Mouse (Mus musculus): ENCODE measurements around the gene Cstad.

Cstad gene

DNA sequence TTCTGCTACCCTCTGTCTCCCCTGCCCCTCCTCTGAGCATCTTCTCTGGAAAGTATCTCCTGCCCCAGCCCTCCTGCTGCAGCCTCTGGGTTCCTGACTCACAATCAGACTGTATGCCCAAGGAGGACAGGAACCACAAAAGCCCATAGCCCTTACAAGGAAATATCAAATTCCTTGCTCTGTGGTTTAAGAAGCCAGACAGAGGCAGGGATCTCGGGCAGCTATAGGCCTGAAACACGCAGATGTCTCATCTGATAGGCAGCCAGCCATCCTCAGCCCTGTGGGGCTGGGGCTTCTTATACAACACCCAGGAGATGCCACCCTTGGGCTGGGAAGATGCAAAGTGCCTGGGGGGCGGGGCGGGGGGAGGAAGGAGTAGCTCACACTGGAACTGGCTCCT, 956 bp downstream of the Cstad start:
- no peak for DNase-seq (ENCODE audit: low spot score)

DNA sequence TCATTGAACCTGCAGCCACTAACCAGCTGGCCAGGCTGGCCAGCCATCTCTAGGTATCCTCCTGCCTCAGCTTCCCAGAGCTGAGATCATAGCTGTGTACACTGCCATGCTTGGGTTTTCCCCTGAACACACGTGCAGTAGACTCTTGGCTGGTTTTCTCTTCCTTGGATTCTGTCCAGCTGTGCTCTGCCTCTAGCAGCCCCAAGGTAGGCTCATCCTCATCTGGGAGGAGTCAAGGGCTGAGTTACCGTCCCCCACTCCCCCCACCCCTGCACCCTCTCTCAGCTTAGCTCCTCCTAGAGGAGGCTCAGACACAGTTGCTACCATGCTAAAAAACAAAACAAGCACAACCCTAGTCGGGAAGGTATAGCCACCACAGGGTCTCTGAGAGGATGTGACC, 4.8 kb downstream of the Cstad start:
- DNase-seq (ENCODE audit: low spot score) = no peak

DNA sequence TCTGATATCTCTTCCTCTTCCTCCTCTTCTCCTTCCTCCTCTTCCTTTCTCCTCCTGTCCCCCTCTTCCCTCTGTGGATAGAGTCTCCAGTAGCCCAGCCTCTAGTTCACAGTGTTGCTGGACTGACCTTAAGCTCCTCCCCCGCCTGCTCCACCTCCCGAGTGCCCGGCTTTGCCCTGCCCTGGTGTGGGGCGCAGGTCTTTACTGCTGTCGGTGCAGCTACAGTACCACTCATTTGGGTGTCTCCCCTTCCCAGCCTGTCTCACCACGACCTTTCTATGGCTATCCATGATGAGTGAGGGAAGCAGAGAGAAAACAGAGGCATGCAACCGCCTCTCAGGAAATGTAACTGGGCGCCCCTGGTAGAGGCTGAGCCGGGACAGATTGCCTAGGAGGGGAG, 5.5 kb downstream of the Cstad start:
- DNase-seq (ENCODE audit: low spot score) = no peak

DNA sequence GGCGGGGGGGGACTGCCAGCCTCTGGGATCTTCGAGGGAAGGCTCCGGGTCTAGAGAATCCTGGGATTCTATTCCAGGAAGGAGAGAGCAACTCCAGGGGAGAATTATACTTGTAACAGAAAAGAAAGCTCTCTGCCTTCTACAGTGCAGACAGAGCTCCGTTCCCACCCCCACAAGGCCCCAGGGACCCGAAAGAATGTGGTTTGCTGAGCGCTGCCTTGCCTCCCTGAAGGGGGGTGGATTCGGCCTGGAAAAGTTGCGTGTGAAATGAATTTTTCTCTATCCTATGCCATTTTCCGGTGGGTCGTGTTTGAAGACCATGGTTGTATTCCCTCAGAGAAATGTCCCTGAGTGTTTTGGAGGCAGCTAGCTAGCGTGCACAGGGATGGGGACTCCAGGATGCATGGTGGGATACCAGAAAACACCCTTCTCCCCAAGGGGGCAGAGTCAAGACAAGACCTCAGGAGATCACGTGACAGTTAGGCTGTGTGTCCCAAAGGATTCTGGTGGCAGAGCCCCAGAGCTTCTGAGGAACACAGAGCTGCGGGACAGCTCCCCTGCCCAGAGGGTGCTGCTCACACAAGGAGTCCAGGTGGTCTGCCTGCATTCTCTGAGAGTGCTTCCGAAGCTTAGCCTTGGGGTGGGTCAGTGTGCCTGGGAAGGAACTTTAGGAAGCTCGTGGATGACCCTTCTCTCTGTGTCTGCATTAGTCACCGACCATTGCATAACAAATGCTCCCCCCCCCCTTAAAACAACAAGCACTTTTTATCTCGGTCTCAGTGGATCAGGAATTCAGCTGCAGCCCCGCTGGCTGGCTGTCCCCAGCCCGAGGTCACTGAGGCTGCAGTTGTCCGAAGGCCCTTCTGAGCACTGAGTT, 6.4 kb downstream of the Cstad start:
- no peak for DNase-seq (ENCODE audit: low spot score)

DNA sequence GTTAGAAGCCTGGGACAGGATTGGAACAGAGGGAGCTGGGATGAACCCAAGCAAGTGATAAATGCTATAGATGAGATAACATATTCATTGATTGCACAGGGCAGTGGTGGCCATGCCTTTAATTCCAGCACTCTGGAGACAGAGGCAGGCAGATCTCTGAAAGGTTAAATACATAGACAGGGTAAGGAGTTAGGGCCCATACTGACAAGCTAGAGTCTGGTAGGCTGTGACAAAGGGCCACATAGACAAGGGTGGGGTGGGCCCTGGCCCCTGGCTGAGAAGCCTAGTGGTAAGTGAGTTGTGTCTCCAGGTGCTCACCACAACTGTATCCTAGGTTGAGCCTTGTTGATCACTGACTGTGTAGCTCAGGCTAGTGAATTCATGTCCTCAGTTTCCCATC, 7.6 kb downstream of the Cstad start:
- DNase-seq (ENCODE audit: low spot score) = no peak

DNA sequence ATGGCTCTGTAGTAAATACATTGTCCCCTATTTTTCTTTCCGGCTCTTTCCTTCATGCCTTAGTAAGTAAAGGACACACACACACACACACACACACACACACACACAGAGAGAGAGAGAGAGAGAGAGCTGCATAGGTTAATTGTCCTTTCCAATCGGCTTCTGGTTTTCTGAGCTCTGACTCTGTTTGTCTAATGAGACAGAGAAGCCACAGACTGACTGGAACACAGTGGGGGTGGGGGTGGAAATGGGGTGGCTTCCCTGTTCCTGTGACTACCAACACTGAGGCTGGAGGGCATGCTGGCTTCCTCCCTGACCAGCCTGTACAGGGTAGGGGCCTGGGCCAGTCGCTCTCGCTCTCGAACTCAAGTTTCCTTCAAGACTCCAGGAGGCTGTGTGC, 8.9 kb downstream of the Cstad start:
- no peak for DNase-seq (ENCODE audit: low spot score)

DNA sequence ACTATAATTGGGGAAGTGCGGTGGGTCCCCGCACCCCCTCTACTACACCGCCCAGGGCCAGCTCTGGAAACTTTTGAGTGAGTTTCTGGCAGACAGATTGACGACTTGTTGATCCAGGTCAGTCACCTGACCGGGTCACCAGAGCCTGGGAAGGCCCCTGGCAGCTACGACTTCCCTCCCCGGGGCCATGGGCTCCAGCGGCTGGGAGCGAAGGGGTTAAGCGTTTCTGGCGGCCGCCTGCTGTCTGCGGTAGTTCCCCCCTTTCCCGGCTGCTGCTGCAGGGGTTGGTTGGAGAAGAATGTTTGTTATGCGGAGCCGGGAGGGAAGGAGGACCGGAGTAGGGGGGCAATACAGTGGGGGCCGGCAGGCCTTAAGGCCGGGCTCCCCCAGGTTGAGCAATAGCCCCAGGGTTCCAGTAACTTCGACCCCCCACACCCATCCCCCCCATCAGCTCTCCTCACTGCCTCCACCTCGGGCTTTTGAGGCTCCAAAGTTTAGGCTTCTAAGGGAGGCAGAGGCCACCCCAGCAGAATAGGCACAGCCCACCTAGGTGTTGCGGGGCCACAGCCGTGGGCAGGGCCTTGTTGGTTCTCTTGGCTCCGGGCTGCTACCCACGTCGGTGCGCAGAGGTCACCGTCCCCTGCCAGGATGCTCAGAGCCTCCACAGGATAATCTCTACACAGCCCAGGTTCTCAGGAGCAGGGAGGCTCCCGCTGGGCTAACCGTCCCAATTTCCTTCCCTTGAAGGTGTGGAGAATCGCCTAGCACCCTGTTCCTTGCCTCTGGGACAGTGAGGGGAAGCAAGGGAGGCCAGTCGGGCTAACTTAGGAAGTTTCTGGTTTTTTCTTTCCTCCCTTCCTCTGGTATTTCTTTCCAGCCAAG, 10.3 kb downstream of the Cstad start:
- DNase-seq (ENCODE audit: low spot score) = peak; percentile 50

DNA sequence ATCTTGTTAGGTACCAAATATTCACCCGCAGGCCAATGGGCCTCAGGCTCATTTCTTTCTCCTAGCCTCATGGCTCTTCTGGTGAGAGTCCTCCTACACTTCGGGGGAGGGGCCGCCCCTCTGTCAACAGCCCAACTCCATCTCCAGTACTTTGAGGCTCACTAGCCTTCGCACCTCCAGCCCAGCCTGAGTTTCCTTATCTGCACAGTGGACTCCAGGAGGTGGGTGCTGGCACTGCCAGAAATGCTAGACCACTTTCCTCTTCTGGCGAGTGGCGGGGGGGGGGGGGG, 10.9 kb downstream of the Cstad start:
- DNase-seq (ENCODE audit: low spot score) = no peak

DNA sequence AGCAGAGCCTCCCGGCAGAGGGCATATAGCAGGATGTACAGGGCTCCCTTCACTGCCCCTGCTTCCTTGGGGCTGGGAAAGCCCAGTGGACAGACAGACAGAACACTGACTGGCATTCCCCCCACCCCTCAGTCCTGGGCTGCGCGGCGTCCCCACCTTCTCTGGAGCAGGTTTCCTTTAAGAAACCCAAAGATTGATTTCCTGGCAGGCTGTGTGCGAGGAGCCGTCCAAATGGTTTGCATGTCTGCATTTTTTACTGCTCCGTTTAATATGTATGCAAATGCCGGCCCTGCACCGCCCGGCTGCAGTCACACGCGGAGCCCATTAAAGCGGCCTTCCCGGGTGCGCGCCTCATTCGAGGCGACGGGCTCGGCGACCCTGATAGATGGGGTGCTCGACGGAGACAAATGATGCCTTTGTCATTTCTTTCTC, 11.8 kb downstream of the Cstad start:
- no peak for DNase-seq (ENCODE audit: low spot score)

DNA sequence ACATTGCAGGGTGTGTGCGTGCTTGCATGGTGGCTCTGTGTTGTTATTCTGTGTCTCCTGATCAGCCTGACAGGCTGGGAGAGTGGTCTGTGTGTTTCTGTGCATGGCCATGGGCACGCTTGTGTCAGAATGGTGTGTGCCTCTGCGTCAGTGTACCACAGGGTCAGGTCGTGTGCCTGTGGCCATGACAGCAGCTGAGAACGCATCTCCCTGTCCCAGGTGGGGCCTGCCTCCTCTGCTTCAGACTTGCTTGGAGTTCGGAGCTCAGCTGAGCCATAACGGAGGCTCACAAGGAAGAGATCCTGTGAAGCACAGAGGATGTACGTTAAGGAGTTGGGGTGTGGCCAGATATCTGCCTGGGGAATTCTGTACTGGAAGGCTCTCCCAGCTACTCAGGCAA, 13.1 kb downstream of the Cstad start:
- DNase-seq (ENCODE audit: low spot score) = no peak

DNA sequence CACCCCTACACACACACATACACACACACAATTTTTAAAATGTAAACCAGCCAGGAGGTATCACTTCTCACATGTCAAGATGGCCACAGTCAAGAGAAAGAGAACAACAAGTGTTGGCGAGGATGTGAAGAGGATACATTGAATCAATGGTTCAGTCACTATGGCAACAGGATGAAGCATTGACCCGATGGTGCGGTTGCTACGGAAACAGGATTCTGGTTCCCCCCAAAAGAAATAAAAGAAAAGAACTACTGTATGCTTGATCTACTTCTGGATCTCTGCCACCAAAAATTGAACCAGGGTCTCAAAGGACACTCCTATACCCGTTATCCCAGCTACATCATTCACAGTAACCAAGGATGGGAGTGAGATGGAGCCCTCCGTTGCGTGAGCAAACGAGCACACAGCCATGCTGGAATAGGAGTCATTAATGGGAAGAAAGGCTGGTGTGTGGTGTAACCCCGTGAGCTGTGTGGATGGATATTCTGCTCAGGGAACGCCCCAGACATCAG, 13.9 kb downstream of the Cstad start:
- DNase-seq (ENCODE audit: low spot score) = no peak

DNA sequence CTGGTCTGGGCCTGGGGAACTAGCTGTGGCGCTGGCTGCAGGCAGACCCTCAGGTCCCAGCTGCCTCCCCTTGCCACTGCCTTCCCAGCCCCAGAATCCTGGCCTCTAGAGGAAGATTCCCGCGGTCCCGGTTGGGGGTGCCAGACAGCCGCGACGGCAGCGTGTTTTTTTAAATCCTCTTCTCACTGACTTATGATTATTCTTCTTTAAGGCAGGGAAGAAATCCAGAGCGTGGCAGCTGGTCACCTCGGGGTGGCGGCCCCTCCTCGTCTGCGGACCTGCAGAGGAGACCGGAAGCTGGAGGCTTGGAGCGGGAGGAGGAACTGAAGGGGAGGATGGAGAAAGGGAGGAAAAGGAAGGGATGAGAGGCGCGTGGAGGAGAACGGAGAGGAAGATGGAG, 18.7 kb downstream of the Cstad start:
- DNase-seq (ENCODE audit: low spot score) = peak; percentile 65

DNA sequence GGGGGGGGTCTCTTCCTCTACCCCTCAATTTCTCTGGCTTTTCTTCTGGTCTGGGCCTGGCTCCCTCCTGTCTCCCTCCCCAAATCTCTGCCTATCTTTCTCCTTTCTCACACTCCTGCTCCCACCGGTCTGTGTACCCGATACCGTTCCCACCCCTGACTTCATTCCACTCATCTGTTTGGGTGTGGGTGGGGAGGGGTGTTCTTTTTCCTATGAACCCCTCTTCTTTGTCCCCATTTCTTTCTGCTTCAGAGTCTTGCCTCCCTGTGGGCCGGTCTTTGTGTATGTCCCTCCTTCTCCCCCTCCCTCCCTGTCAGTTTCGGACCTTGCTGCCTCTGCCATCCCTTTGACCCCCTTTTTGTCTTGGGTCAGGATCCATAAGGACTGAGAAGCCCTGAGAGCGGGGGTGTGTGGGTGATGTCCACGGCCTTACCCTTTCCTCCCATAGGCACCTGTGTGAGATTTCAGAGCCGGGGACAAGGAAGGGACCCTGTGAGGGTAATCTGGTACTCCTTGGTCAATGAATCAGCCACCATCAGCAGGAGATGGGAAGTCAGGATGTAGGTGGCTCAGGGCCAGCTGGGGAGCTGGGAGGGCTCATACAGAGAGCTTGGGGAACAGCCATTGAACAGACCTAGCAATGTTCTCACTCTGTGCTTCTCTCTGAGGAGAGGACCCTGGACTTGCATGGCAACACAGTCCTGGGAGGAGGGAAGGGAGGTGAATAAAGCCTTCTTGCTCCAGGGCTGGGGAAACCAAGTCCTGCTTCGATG, 19.5 kb downstream of the Cstad start:
- DNase-seq (ENCODE audit: low spot score) = no peak

DNA sequence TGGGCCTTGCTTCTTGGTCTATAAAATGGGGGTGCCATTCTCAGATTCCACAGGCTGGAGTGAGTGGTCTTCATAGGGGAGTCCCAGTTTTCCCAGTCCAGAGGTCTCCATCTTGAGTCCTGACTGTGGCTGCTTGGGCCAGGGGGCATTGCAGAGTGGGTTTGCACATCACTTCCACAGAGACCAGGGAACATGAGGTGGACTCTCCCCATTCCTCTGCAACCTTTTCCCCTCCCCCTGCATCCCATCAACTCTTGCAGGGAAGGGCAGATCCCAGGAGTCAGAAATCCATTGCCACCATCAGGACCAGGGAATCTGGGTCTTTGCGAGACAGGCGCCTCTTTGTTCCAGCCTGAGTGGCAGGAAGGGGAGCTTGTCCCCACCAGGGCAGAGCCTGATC, 21.0 kb downstream of the Cstad start:
- no peak for DNase-seq (ENCODE audit: low spot score)

DNA sequence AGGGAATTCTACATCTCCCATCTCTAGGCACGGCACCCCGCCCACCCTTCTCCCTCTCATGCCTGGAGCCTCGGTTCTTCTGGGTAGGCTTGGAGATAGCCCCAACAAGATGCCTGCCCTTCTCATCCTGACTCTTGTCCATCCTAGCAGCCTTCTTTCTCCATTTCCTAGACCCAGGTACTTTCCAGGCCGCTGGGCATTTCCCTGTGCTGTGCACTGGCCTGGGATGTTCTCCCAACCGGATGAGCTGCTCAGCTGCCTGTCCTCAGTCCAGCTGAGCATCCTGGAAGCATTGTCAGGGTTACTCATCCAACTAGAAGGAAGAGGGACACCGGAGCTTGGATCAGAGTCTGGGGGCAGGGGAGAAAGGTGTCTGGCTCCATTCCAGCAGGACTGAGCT, 21.6 kb downstream of the Cstad start:
- DNase-seq (ENCODE audit: low spot score) = no peak

DNA sequence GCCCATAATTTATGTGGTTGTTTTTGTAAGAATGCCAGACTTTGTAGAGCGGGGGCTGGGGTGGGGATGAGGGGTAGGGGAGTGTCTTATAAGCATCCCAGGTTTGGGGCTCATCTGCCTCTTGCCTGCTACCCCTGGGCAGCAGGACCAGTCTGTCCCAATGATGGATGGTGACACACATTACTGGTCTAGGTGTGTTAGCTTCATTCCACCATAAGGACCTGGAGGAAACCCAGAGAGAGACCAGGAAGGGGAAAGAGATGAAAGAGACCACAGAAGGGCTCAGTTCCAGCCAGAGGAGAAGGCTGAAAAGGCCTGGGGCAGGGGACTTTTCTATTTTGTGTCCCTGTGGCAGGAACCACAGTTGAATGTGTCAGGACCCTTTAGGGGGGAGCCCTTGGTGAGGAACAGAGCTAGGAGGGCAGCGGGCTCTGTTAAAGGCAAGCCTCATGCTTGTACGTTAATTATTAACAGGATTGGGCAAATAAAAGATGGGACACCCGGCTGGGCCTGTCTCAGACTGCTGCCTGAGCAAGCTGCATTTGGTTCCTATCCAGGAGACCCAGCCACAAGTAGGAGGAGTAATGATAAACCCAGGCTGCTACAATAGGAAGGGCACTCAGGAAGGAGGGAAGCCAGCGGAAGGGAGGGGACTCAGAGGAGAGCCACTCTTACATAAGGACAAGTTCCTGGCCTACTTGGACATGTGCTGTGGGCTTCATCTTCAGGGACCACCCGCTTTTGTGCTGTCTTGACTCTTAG, 23.8 kb downstream of the Cstad start:
- DNase-seq (ENCODE audit: low spot score) = no peak

DNA sequence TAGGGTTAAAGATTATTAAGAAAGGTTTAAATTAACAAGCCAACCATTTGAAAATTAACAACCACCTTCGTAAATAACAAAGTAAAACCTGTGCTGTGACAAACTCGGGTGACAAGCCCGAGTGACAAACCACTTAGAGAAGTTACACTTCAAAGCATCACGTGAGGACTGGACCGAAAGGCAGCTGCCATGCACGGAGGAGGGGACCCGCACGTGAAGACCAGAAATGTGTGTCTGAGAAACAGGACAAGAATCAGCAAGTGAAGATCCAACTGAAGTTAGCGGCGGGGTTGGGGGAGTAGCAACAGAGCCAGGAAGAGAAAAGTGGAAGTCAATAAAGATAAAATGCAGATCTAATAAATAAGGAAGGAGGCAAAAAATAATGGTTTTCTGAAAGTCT, 29.0 kb downstream of the Cstad start:
- DNase-seq (ENCODE audit: low spot score) = no peak

DNA sequence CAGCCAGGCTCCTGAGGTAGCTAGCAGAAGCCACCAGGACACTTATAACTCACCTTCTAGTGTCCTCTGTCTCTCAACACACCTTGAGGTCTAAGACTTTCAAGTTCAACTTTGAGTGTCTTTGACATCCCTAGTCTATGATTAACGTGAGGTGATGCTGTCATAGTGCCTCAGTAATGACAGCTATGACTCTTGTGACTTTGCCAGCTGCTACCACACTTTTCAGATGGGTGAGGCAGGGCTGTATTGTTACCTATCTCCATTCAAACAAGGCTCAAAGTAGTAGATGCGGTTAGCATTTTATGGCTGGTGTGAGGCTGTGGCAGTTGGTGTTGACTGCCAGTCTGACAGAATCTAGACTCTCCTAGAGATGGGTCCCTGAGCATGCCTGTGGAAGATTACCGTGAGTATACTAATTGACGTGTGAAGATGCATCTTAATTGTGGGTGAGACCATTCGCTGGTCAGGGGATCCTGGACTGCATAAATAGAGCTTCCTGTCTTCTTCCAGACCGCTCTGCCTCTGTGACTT, 30.5 kb downstream of the Cstad start:
- no peak for DNase-seq (ENCODE audit: low spot score)

DNA sequence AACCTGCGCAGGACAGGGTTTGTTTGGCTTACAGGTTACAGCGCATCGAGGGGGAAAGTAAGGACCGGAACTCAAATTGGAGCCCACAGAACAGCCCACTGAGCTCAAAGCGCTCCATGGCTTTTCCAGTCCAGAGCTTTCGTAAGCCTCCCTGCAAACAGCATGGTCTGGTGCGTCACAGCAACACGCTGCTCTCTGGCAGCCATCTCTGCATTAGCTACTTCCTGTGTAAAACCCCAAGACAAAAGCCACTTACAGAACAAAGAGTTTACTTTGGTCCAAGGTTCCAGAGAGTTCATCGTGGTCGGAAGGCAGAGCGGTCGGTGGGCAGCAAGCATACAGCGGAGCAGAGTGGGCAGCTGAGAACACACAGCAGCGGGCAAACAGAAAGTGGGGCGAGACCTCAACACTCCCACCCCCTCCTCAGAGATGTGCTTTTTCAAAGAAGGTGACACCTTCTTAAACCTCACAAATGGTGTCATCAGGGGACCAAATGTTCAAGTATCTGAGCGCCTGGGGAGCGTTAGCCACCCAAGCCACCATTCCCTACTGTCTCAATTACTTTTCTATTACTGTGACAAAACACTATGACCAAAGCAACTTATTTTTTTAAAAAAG, 31.3 kb downstream of the Cstad start:
- DNase-seq (ENCODE audit: low spot score) = no peak

DNA sequence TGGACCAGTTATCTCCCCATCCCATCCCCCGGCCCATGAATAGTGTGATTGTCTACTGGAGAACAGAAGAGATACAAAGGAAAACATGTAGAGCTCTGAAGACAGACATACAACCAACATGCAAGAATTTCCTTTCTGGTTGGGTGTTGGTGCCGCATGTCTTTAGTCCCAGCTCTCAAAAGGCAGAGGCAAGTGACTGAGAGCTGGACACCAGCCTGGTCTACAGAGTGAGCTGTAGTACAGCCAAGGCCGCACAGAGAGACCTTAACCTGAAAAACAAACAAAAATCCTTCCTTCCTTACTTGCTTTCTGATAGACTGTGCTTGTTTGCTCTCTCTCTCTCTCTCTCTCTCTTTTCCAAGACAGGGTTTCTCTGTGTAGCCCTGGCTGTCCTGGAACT, 32.5 kb downstream of the Cstad start:
- DNase-seq (ENCODE audit: low spot score) = no peak

DNA sequence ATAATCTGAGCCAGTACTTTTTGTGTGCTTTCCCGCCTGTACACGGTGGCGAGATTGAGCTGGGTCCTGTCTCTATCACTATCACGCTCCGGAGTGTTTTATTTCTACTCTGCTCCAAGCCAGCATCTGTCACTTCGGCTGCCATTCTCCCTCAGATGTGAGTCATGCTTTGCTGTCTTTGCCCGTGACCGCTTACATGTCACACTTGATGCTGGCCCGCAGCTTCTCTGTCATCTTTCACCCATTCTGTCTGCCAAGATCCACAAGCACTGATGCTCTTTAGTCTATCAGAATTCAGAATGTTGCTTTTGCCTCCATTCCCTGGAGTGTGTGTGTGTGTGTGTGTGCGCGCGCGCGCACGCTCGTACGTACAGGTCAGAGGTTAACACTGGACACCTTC, 33.5 kb downstream of the Cstad start:
- no peak for DNase-seq (ENCODE audit: low spot score)

Measured in ovary, postnatal 14 days (tissue).